Mouse (Mus musculus): ENCODE measurements around the gene H3f3a.

DNA sequence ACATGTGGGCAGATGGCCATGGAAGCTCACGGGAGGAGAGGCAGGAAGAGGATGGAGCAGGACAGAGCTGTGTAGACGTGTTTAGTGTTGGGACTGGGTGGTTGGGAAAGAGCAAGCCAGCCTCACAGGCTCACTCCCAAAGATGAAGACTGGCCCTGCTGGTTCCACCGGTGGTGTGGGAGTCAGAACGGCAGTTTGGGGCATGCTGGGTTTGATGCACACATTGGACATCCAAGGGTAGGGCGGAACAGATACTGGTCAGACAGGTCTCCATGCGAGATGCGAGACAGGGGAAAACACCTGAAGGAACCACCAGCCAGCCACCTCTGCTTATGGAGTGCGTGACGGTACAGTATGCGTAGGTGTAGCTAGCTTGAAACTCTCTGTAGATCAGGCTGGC, 34.8 kb downstream of the H3f3a start:
- TF ChIP-seq POLR2A (IDR thresholded peaks at IDR 0.05; ENCODE audit: insufficient read length, low read depth) (no peak), POLR2AphosphoS2 (IDR thresholded peaks at IDR 0.05; ENCODE audit: insufficient read length, low read depth) (no peak), TCF12 (IDR thresholded peaks at IDR 0.05; ENCODE audit: insufficient read depth, poor library complexity, severe bottlenecking) (no peak), MYOG (IDR thresholded peaks at IDR 0.05; ENCODE audit: control insufficient read depth in 1 of 3, insufficient read depth in 1 of 3, insufficient read length in 2 of 3, low read depth in 2 of 3) (no peak), SRF (IDR thresholded peaks at IDR 0.05; ENCODE audit: control insufficient read depth, insufficient read length, low read depth) (no peak), E2F4 (IDR thresholded peaks at IDR 0.05; ENCODE audit: insufficient read depth) (no peak), CEBPB (IDR thresholded peaks at IDR 0.05; ENCODE audit: insufficient read depth, poor library complexity, severe bottlenecking) (no peak), MAX (IDR thresholded peaks at IDR 0.05; ENCODE audit: low read depth) (no peak), USF1 (IDR thresholded peaks at IDR 0.05; ENCODE audit: low read depth) (no peak), REST (IDR thresholded peaks at IDR 0.05; ENCODE audit: insufficient read depth, insufficient read length) (no peak)

Measured in myocyte (in vitro differentiated cells).